Mouse (Mus musculus) adrenal gland, postnatal 14 days (tissue): ENCODE results near the gene Rbm20. TPM values are rescaled to one million over a fixed set of nuclear protein-coding genes. Genes with fewer than 3 reads are reported as not detected.
"Not testable (repeated sequence)": the region's sequence is repeated elsewhere in the genome, so short reads cannot be mapped to it uniquely, and the experiment has no call there.

ENCODE experiments used
- DNase-seq: peaks from one replicate; pipeline ENCODE4 v3.0.0; 2021; ENCODE audit warnings: mixed read lengths
- total RNA-seq: library from RNA; stranded (reverse); gene quantifications from 2 replicates; pipeline ENCODE4 v1.2.3, GENCODE M21; 2021

Rbm20 gene
- total RNA-seq, 1 experiment from 2014 or later: 1.3 TPM

- DNase-seq: peak; percentile 76
These were observed 226.6 kb downstream of the Rbm20 start for GRCm38 (mm10) chr19:53903507-53904321.

- DNase-seq: no peak
These were observed 227.9 kb downstream of the Rbm20 start for GRCm38 (mm10) chr19:53904833-53905480.

GRCm38 (mm10) chr19:53906033-53906702 is 229.1 kb downstream of the Rbm20 start:
- no peak for DNase-seq

- not testable (repeated sequence) for DNase-seq
These were observed 229.6 kb downstream of the Rbm20 start for GRCm38 (mm10) chr19:53906703-53907070.

GRCm38 (mm10) chr19:53914950-53915349 is 237.8 kb downstream of the Rbm20 start:
- no peak for DNase-seq

Other genes with a start within 250 kb of the Rbm20 start
- 8.5 and 11.8 TPM in 2 replicates for gene Dusp5, start 148.2 kb upstream of the Rbm20 start, total RNA-seq
- gene Nutf2-ps1, start 88.2 kb upstream of the Rbm20 start, total RNA-seq: 80.2 and 97.3 TPM in 2 replicates
- gene Smc3, start 76.9 kb upstream of the Rbm20 start, total RNA-seq: 38.2 and 43.8 TPM in 2 replicates
- gene Pdcd4, start 214.9 kb downstream of the Rbm20 start, total RNA-seq: 109 and 110 TPM in 2 replicates